Mouse (Mus musculus): ENCODE data around the gene Vps16. TPM values are rescaled to one million over a fixed set of nuclear protein-coding genes. Genes with fewer than 3 reads are reported as not detected.

Gene Vps16
- polyA plus RNA-seq (2016; fragmentation: Nextera tagmentation; extraction: Ambion mirVana): 119 and 122 TPM in 2 replicates

- H3K27ac ChIP-seq: peak within 1 kb of the TSS; percentile 83
- H3K9ac ChIP-seq: peak within 1 kb of the TSS; percentile 91
- no peaks in the 10 kb centered on the region for H3K9me3 ChIP-seq
- H3K4me1 ChIP-seq: peaks cover 13% of the 10 kb centered on the region
- WGBS: under 1% methylated on average over 58 of the region's 58 CpGs
- 0 out of 2 replicates have a peak, but pooled peaks cover 12% of the 10 kb centered on the region for H3K36me3 ChIP-seq
- H3K4me2 ChIP-seq (replicated peaks): peak within 1 kb of the TSS; percentile 75
- H3K27me3 ChIP-seq: no peaks in the 10 kb centered on the region
- H3K4me3 ChIP-seq: peak within 1 kb of the TSS; percentile 90
- ATAC-seq (ENCODE audit: insufficient number of reproducible peaks, insufficient read depth, low FRiP score, low TSS enrichment): peak; percentile 91
Observed at GRCm38 (mm10) chr2:130424126-130424853, at the start of gene Vps16, which contains the start of gene Pced1a. Gene Vps16 (plus strand): TSS chr2:130424339. Gene Pced1a (minus strand): TSS chr2:130424701.

- no peak for ATAC-seq (ENCODE audit: insufficient number of reproducible peaks, insufficient read depth, low FRiP score, low TSS enrichment)
- 0 out of 2 replicates have a peak, but pooled peaks cover 3% of the 10 kb centered on the region for H3K27me3 ChIP-seq
Observed at GRCm38 (mm10) chr2:130374951-130375350, 49.2 kb upstream of the Vps16 start.

DNA sequence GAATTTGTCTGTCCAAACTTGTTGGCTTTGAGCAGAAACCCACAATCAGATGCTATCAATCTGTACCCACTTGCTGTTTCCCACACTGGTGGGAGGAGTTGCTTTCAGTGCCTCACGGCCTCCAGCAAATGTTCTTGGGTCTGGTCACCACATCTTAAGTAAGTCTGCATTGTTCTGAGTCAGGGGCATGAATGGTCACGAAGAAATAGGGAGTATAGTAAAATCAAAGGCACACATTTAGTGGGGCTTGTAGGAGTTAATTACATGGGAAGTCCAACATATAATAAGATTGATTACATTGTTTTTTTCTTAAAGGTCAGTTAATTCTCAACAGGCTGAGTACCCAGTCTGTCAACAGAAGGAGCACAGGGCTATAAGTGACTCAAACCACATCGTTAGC is 40.9 kb upstream of the Vps16 start:
- ATAC-seq (ENCODE audit: insufficient number of reproducible peaks, insufficient read depth, low FRiP score, low TSS enrichment): no peak
- H3K4me3 ChIP-seq: no peak overlapping the region
- H3K9me3 ChIP-seq: no peaks in the 10 kb centered on the region
- H3K27me3 ChIP-seq: 0 out of 2 replicates have a peak, but pooled peaks cover 7% of the 10 kb centered on the region
- H3K4me1 ChIP-seq: peaks cover 4% of the 10 kb centered on the region; the same call in 1 of the 2 replicates
- 50% methylated on average over 3 of the region's 3 CpGs for WGBS
- H3K27ac ChIP-seq: no peak overlapping the region
- no peak overlapping the region for H3K4me2 ChIP-seq (replicated peaks)
- H3K9ac ChIP-seq: no peak overlapping the region
- no peaks in the 10 kb centered on the region for H3K36me3 ChIP-seq

More at GRCm38 (mm10) chr2:130374951-130375350, 49.2 kb upstream of the Vps16 start:
- no peaks in the 10 kb centered on the region for H3K4me1 ChIP-seq
- 74% methylated on average over 4 of the region's 4 CpGs for WGBS
- no peaks in the 10 kb centered on the region for H3K9me3 ChIP-seq
- H3K9ac ChIP-seq: no peak overlapping the region
- H3K4me2 ChIP-seq (replicated peaks): no peak overlapping the region
- no peak overlapping the region for H3K27ac ChIP-seq
- H3K36me3 ChIP-seq: no peaks in the 10 kb centered on the region
- H3K4me3 ChIP-seq: no peak overlapping the region

GRCm38 (mm10) chr2:130383895-130384294 is 40.2 kb upstream of the Vps16 start:
- WGBS: 73% methylated on average over 6 of the region's 6 CpGs
- Histone ChIP-seq H3K36me3 (no peaks in the 10 kb centered on the region), H3K9me3 (no peaks in the 10 kb centered on the region), H3K27ac (no peak overlapping the region), H3K9ac (no peak overlapping the region), H3K4me2 (replicated peaks) (no peak overlapping the region), H3K4me1 (peaks cover 4% of the 10 kb centered on the region; the same call in 1 of the 2 replicates), H3K27me3 (0 out of 2 replicates have a peak, but pooled peaks cover 7% of the 10 kb centered on the region), H3K4me3 (no peak overlapping the region)
- ATAC-seq (ENCODE audit: insufficient number of reproducible peaks, insufficient read depth, low FRiP score, low TSS enrichment): no peak

DNA sequence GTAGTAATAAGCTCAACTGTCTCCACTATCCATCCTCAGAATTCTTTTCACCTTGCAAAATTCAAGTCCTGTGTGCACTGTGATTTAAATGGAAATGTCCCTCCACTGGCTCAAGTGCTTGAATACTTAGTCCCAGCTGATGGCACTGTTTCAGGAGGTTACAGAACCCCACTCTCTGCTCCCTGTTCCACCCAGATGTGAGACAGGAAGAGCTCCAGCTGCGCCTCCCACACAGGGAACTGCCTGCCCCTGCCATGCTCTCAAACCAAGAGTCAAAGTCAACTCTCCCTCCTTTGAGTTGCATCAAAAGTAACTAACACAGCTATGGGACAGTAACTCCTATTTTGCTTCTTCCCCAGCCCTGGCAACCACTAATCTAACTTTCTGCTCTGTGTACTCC is 37.9 kb upstream of the Vps16 start:
- H3K4me3 ChIP-seq: no peak overlapping the region
- peaks cover 4% of the 10 kb centered on the region; the same call in 1 of the 2 replicates for H3K4me1 ChIP-seq
- 75% methylated on average over 1 of the region's 1 CpGs for WGBS
- H3K9ac ChIP-seq: no peak overlapping the region
- no peak overlapping the region for H3K4me2 ChIP-seq (replicated peaks)
- H3K27ac ChIP-seq: no peak overlapping the region
- no peaks in the 10 kb centered on the region for H3K9me3 ChIP-seq
- ATAC-seq (ENCODE audit: insufficient number of reproducible peaks, insufficient read depth, low FRiP score, low TSS enrichment): no peak
- H3K27me3 ChIP-seq: 0 out of 2 replicates have a peak, but pooled peaks cover 7% of the 10 kb centered on the region
- peaks cover 10% of the 10 kb centered on the region for H3K36me3 ChIP-seq

DNA sequence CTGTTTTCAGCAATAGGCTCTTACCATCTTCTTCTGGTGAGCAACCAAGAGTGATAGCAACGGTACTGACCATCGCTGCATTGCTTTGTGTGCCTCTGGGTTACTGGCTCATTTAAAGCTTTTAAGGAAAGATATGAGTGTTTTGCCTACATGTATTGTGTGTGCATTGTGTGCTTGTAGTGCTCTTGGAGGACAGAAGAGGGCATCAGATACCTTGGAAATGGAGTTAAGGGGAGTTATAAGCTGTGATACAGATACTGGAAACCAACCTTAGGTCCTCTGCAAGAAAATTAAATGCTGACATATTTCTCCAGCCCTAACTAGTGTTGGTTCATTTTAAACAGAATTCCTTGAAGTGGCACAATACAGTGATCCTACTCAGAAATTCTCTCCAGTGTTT is 35.3 kb upstream of the Vps16 start:
- peaks cover 33% of the 10 kb centered on the region for H3K36me3 ChIP-seq
- H3K4me2 ChIP-seq (replicated peaks): no peak overlapping the region
- H3K27ac ChIP-seq: no peak overlapping the region
- whole genome bisulfite sequencing: 86% methylated on average over 2 of the region's 2 CpGs
- H3K9me3 ChIP-seq: no peaks in the 10 kb centered on the region
- no peak for ATAC-seq (ENCODE audit: insufficient number of reproducible peaks, insufficient read depth, low FRiP score, low TSS enrichment)
- no peaks in the 10 kb centered on the region for H3K4me1 ChIP-seq
- H3K27me3 ChIP-seq: 0 out of 2 replicates have a peak, but pooled peaks cover 4% of the 10 kb centered on the region
- H3K9ac ChIP-seq: no peak overlapping the region
- no peak overlapping the region for H3K4me3 ChIP-seq

GRCm38 (mm10) chr2:130390993-130391625 is 33.0 kb upstream of the Vps16 start:
- 84% methylated on average over 11 of the region's 11 CpGs for WGBS
- Histone ChIP-seq H3K4me2 (replicated peaks) (no peak overlapping the region), H3K9me3 (no peaks in the 10 kb centered on the region), H3K27me3 (0 out of 2 replicates have a peak, but pooled peaks cover 2% of the 10 kb centered on the region), H3K9ac (no peak overlapping the region), H3K27ac (no peak overlapping the region), H3K4me1 (peaks cover 2% of the 10 kb centered on the region; the same call in 1 of the 2 replicates), H3K36me3 (peaks cover 47% of the 10 kb centered on the region), H3K4me3 (no peak overlapping the region)
- no peak for ATAC-seq (ENCODE audit: insufficient number of reproducible peaks, insufficient read depth, low FRiP score, low TSS enrichment)

GRCm38 (mm10) chr2:130392836-130393235 is 31.3 kb upstream of the Vps16 start:
- no peak for ATAC-seq (ENCODE audit: insufficient number of reproducible peaks, insufficient read depth, low FRiP score, low TSS enrichment)
- peaks cover 15% of the 10 kb centered on the region for H3K4me1 ChIP-seq
- no peak overlapping the region for H3K9ac ChIP-seq
- H3K4me2 ChIP-seq (replicated peaks): no peak overlapping the region
- H3K27me3 ChIP-seq: no peaks in the 10 kb centered on the region
- H3K27ac ChIP-seq: no peak overlapping the region
- H3K4me3 ChIP-seq: no peak overlapping the region
- peaks cover 47% of the 10 kb centered on the region for H3K36me3 ChIP-seq
- H3K9me3 ChIP-seq: no peaks in the 10 kb centered on the region
- 75% methylated on average over 3 of the region's 3 CpGs for WGBS

DNA sequence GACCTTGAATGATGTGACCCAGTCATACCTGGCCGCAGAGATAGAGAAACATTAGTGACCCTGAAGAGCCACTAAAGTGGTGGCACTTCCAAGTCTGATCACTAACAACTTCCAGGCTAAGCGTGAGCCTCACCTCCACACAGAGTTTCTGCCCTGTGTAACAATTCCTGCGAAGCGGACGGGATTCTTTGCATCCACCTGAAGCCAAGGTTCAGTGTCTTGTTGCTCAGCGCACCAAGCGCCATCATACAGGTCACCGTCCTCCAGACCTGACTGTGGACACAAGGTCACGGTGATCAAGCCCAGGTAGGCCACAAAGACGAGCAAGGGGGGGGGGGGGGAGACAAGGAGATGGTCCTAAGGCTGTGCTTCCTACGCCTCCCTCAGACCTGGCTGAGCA is 28.4 kb upstream of the Vps16 start:
- 93% methylated on average over 11 of the region's 11 CpGs for WGBS
- no peak for ATAC-seq (ENCODE audit: insufficient number of reproducible peaks, insufficient read depth, low FRiP score, low TSS enrichment)
- Histone ChIP-seq H3K27ac (no peak overlapping the region), H3K4me3 (no peak overlapping the region), H3K27me3 (no peaks in the 10 kb centered on the region), H3K9me3 (no peaks in the 10 kb centered on the region), H3K36me3 (peaks cover 42% of the 10 kb centered on the region), H3K4me1 (peaks cover 23% of the 10 kb centered on the region), H3K9ac (no peak overlapping the region), H3K4me2 (replicated peaks) (no peak overlapping the region)

- Histone ChIP-seq H3K4me2 (replicated peaks) (peak within 1 kb of the TSS; percentile 85), H3K4me3 (peak within 1 kb of the TSS; percentile 74), H3K27ac (peak within 1 kb of the TSS; percentile 87), H3K4me1 (peaks cover 27% of the 10 kb centered on the region), H3K9me3 (no peaks in the 10 kb centered on the region), H3K27me3 (no peaks in the 10 kb centered on the region), H3K36me3 (peaks cover 28% of the 10 kb centered on the region), H3K9ac (peak within 1 kb of the TSS; percentile 81)
- under 1% methylated on average over 41 of the region's 53 CpGs for whole genome bisulfite sequencing
- ATAC-seq (ENCODE audit: insufficient number of reproducible peaks, insufficient read depth, low FRiP score, low TSS enrichment): peak; percentile 88
Observed at GRCm38 (mm10) chr2:130397186-130397985, 26.8 kb upstream of the Vps16 start, which contains the start of gene Cpxm1. Gene Cpxm1 (minus strand): TSS chr2:130397574.

DNA sequence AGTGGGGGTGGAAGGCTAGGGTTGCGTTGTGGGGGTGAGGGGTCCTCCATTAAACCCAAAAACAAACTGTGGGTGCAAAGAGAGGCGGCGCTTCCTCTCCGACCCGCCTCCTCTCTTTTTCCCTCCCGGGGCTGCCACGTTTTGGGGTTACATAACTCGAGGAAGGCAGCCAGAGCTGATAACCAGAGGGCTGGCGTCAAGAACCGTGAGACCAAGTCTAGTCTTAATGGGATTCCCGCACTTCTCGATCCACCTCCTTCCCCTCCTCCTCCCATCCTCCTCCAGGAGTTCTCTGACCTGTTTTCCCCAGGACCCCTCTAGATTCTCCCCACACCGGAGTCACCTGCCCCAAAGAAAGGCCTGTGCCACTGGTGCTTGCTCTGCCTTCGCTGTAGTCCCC is 26.0 kb upstream of the Vps16 start:
- Histone ChIP-seq H3K9ac (peak overlapping the region; percentile 81; the same call in 1 of the 2 replicates), H3K4me3 (peak overlapping the region; percentile 74), H3K27ac (peak overlapping the region; percentile 87; the same call in 1 of the 2 replicates), H3K36me3 (peaks cover 21% of the 10 kb centered on the region), H3K4me1 (peaks cover 27% of the 10 kb centered on the region), H3K27me3 (no peaks in the 10 kb centered on the region), H3K4me2 (replicated peaks) (peak overlapping the region; percentile 85), H3K9me3 (no peaks in the 10 kb centered on the region)
- ATAC-seq (ENCODE audit: insufficient number of reproducible peaks, insufficient read depth, low FRiP score, low TSS enrichment): no peak
- WGBS: 16% methylated on average over 14 of the region's 14 CpGs
